Mouse (Mus musculus) heart, embryonic 14.5 days (tissue): ENCODE measurements around the gene Mmp11. TPM values are rescaled to one million over a fixed set of nuclear protein-coding genes. Genes with fewer than 3 reads are reported as not detected.
A peak's percentile ranks its signal among the peaks of the same experiment; 100 is the strongest.

Experiments
- ATAC-seq: fragments of 200-750 bp; cut with Nextera tagmentation; 2 replicates; pipeline ENCODE4 v1.8.0; 2017; ENCODE audit warnings: low read depth, moderate TSS enrichment; ENCODE audit not compliant: insufficient number of reproducible peaks, insufficient read depth, low FRiP score
- H3K27ac ChIP-seq, 2 experiments: fragments of 200-500 bp in 1 of 2; fragments of 300-500 bp in 1 of 2; sonication (generic) in 1 of 2; replicated peaks in 1 of 2; 2 replicates each; pipeline ENCODE4 v1.5.1; 2012 to 2014; ENCODE audit warnings: low read depth in 2 of 2, low read length in 2 of 2, control low read depth in 1 of 2, mild to moderate bottlenecking in 1 of 2, mixed read lengths in 1 of 2; ENCODE audit not compliant: control insufficient read depth in 1 of 2, insufficient read depth in 1 of 2
- H3K27me3 ChIP-seq: fragments of 300-500 bp; sonication (generic); 2 replicates; pipeline ENCODE4 v1.6.1; 2014; ENCODE audit warnings: mild to moderate bottlenecking, low read length, control low read depth; ENCODE audit not compliant: control insufficient read depth, insufficient read depth
- H3K36me3 ChIP-seq: fragments of 300-500 bp; sonication (generic); 2 replicates; pipeline ENCODE4 v1.6.1; 2014; ENCODE audit warnings: mild to moderate bottlenecking, control low read depth, low read length, mixed read lengths; ENCODE audit not compliant: control insufficient read depth, insufficient read depth
- H3K4me1 ChIP-seq, 2 experiments: fragments of 200-500 bp in 1 of 2; fragments of 300-500 bp in 1 of 2; sonication (generic) in 1 of 2; 2 replicates each; pipeline ENCODE4 v1.6.1; 2012 to 2014; ENCODE audit warnings: low read length in 2 of 2, control low read depth in 1 of 2, mixed read lengths in 1 of 2; ENCODE audit not compliant: control insufficient read depth in 2 of 2, insufficient read depth in 2 of 2
- H3K4me2 ChIP-seq: fragments of 300-500 bp; sonication (generic); 2 replicates; pipeline ENCODE4 v1.6.1; 2014; ENCODE audit warnings: mild to moderate bottlenecking, low read length
- H3K4me3 ChIP-seq, 2 experiments: fragments of 200-500 bp in 1 of 2; fragments of 300-500 bp in 1 of 2; sonication (generic) in 1 of 2; 2 replicates each; pipeline ENCODE4 v1.5.1; 2012 to 2014; ENCODE audit warnings: low read length in 2 of 2, mild to moderate bottlenecking in 2 of 2, control low read depth in 1 of 2, low read depth in 1 of 2, moderate library complexity in 1 of 2; ENCODE audit not compliant: control insufficient read depth in 1 of 2, insufficient read depth in 1 of 2
- H3K9ac ChIP-seq: fragments of 300-500 bp; sonication (generic); 2 replicates; pipeline ENCODE4 v1.6.1; 2014; ENCODE audit warnings: mild to moderate bottlenecking, low read length
- H3K9me3 ChIP-seq: fragments of 300-500 bp; sonication (generic); 2 replicates; pipeline ENCODE4 v1.6.1; 2016; ENCODE audit warnings: low read length, control low read depth; ENCODE audit not compliant: control insufficient read depth
- WGBS: fragments of 180-500 bp; shearing (Covaris S2); extraction: QIAGEN DNeasy Blood & Tissue Kit; methylation state at CpG from one replicate; pipeline ENCODE4 v1.1.7; 2014; 5-methylcytosine and 5-hydroxymethylcytosine counted together
- polyA plus RNA-seq: library from polyadenylated mRNA; unstranded; fragments of >200 nt; fragmentation: Nextera tagmentation; extraction: Ambion mirVana; gene quantifications from 2 replicates; pipeline ENCODE4 v1.2.1, GENCODE M21; 2014

Mmp11 gene
- polyA plus RNA-seq, 1 experiment from 2014 or later = 23.4 TPM

DNA sequence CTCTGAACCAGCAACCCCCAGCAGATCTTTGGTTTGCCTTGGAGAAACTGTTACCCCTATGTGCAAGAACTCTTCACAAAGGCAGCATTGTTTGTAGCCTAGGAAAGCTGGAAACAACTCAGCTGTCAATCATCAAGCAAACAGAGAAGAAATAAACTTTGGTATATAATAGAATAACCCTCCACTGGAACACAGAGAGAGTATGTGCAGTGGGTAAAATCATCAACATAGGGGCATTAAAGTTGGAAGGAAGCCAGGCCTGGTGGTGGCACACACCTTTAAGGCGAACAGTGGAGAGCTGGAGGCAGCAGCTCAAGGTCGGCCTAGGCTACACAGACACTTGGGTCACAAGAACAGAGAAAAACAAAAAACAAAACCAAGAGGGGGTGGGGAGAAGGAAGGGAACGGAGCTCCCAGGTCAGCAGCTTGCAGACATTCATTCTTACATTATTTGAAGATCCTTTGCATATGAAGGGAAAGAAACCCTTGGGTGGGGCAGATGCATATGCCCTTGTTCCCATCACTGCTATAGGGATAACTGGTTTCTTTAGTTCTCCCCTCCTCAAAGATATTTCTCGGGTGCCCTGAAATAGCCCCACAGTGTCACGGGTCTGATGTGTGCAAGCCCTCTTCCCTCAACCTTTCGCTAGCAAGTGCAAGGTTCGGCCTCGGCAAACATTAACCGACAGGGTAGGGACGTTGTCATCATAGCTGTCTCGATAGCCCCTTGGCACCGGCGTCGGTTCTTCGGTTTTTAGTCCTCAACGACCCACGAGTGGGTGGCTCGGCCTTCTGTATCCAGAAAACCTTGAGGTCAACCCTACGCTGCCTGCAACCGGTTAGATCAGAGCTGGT is 54.5 kb downstream of the Mmp11 start:
- Histone ChIP-seq H3K27ac (peak overlapping the region in 1 of 2 experiments; percentile 24; a peak in 1 of 4 replicates), H3K9ac (no peak overlapping the region), H3K4me1 (peaks cover 0 to 2% of the 10 kb centered on the region in 2 experiments; a peak in 1 of 4 replicates), H3K4me3 (no peak overlapping the region), H3K4me2 (no peak overlapping the region), H3K9me3 (no peaks in the 10 kb centered on the region), H3K36me3 (no peaks in the 10 kb centered on the region), H3K27me3 (no peaks in the 10 kb centered on the region)
- ATAC-seq = no peak
- 23% methylated on average over 20 of the region's 20 CpGs for WGBS

DNA sequence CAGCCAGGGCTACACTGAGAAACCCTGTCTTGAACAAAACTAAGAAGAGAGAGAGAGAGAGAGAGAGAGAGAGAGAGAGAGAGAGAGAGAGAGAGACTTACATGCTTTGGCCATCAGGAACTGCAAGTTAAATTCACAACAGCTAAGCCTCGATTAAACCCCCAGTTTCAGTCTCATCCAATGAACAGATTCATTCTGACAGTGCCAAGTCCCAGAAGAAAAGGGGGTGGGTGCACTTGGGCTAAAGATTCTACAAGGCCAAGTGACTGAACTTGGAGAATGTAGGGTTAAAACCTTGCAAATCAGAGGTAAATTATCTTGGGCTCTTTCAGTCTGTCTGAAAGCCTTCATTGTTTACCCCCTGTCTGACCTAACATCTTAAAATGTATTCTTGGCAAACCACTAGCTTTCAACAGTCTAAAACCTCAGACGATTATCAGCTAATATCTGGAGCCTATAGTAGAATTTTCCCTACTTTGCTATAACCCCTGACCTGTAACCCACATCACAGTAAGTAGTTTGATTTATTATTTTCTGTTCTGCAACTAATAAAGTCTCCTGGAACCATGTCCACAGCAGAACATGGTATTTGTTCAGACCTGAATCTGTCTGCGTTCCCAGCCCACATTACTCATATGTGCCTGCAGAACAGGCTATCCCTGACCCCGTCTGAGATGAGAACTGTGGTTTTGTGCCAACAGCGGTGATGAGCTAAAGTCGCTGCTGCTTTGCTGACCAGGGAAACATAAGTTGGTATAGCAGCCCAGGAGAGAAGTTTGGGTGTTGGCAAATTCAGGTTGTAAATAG is 55.3 kb downstream of the Mmp11 start:
- WGBS = 59% methylated on average over 6 of the region's 6 CpGs
- Histone ChIP-seq H3K9me3 (no peaks in the 10 kb centered on the region), H3K27me3 (no peaks in the 10 kb centered on the region), H3K9ac (no peak overlapping the region), H3K4me3 (no peak overlapping the region), H3K27ac (peak overlapping the region in 1 of 2 experiments; percentile 24; a peak in 1 of 4 replicates), H3K36me3 (no peaks in the 10 kb centered on the region), H3K4me1 (peaks cover 0 to 2% of the 10 kb centered on the region in 2 experiments; a peak in 1 of 4 replicates), H3K4me2 (no peak overlapping the region)
- no peak for ATAC-seq

DNA sequence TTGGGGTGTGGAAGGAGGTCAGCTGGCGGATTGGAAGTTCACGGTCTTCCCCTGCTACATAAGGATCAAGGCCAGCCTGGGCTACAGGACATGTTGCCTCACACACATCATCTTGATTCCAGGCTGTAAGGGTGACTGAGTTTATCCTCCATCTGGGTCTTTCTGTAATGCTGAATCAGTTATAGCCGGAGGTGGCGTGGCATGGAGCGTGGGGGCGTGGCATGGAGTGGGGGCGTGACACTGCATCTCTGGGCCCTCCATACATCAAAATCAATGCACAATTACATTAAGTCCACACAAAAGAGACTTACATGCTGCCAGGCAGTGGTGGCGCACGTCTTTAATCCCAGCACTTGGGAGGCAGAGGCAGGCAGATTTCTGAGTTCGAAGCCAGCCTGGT is 55.9 kb downstream of the Mmp11 start:
- H3K9ac ChIP-seq = no peak overlapping the region
- H3K27ac ChIP-seq = no peak overlapping the region
- WGBS = 89% methylated on average over 10 of the region's 10 CpGs
- H3K27me3 ChIP-seq = no peaks in the 10 kb centered on the region
- H3K4me1 ChIP-seq = peaks cover 0 to 2% of the 10 kb centered on the region in 2 experiments; a peak in 1 of 4 replicates
- H3K4me3 ChIP-seq = no peak overlapping the region
- no peak overlapping the region for H3K4me2 ChIP-seq
- no peak for ATAC-seq
- H3K36me3 ChIP-seq = no peaks in the 10 kb centered on the region
- no peaks in the 10 kb centered on the region for H3K9me3 ChIP-seq

DNA sequence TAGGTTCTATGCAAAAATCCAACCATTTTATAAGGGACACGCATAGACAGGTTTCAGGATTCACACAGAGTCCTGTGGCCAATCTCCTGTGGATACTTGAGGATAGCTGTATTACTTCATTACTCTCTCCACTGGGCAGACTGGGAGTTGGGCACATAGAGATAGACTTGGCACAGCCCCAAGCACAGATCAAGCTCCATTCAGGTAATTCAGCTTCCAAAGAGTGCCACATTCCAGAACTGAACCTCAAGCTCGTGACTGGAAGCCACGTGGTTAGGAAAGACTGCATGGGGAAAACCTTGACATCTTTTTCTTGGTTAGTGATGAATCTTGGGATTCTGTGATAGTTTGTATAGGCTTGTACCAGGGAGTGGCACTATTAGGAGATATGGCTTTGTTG is 57.5 kb downstream of the Mmp11 start:
- Histone ChIP-seq H3K9me3 (no peaks in the 10 kb centered on the region), H3K9ac (no peak overlapping the region), H3K4me3 (no peak overlapping the region), H3K4me1 (peaks cover under 1 to 2% of the 10 kb centered on the region in 2 experiments), H3K36me3 (no peaks in the 10 kb centered on the region), H3K27ac (no peak overlapping the region), H3K27me3 (no peaks in the 10 kb centered on the region), H3K4me2 (no peak overlapping the region)
- WGBS = 75% methylated on average over 3 of the region's 3 CpGs
- no peak for ATAC-seq

GRCm38 (mm10) chr10:75873543-75874170 is 62.6 kb downstream of the Mmp11 start:
- peak overlapping the region; percentile 65 for H3K9ac ChIP-seq
- 0 out of 4 replicates have a peak overlapping the region, but pooled peaks of 1 of the 2 experiments have one; percentile 36 for H3K4me3 ChIP-seq
- peaks cover 4 to 14% of the 10 kb centered on the region in 2 experiments for H3K4me1 ChIP-seq
- H3K4me2 ChIP-seq = peak overlapping the region; percentile 71
- H3K36me3 ChIP-seq = no peaks in the 10 kb centered on the region
- no peaks in the 10 kb centered on the region for H3K9me3 ChIP-seq
- ATAC-seq = no peak
- H3K27me3 ChIP-seq = no peaks in the 10 kb centered on the region
- 31% methylated on average over 10 of the region's 10 CpGs for WGBS
- peak overlapping the region in 1 of 2 experiments; percentile 76; a peak in 3 of 4 replicates for H3K27ac ChIP-seq

Other genes with a start within 250 kb of the Mmp11 start
- 27.0 and 30.8 TPM in 2 replicates for gene Cabin1, start 172.2 kb downstream of the Mmp11 start, polyA plus RNA-seq
- gene Ddt, start 163.1 kb downstream of the Mmp11 start, polyA plus RNA-seq = 35.9 and 37.5 TPM in 2 replicates
- not detected in 2 replicates for gene Gm20441, start 155.5 kb downstream of the Mmp11 start, polyA plus RNA-seq
- 3.2 and 5.0 TPM in 2 replicates for gene Gstt3, start 155.1 kb downstream of the Mmp11 start, polyA plus RNA-seq
- 8.6 and 13.5 TPM in 2 replicates for gene Gstt1, start 137.9 kb downstream of the Mmp11 start, polyA plus RNA-seq
- gene Gstt4, start 114.0 kb downstream of the Mmp11 start, polyA plus RNA-seq = not detected in 2 replicates
- gene Gstt2, start 99.1 kb downstream of the Mmp11 start, polyA plus RNA-seq = 12.6 and 13.5 TPM in 2 replicates
- 2,486 and 2,703 TPM in 2 replicates for gene Mif, start 76.3 kb downstream of the Mmp11 start, polyA plus RNA-seq
- gene Derl3, start 43.1 kb downstream of the Mmp11 start, polyA plus RNA-seq = 1.1 and 1.7 TPM in 2 replicates
- 99.1 and 103 TPM in 2 replicates for gene Smarcb1, start 14.9 kb downstream of the Mmp11 start, polyA plus RNA-seq
- 647 and 682 TPM in 2 replicates for gene Chchd10, start 3.4 kb downstream of the Mmp11 start, polyA plus RNA-seq
- 0.28 and 0.57 TPM in 2 replicates for gene Gm867, start 4.2 kb upstream of the Mmp11 start, polyA plus RNA-seq
- 0.46 and 0.58 TPM in 2 replicates for gene Vpreb3, start 6.6 kb upstream of the Mmp11 start, polyA plus RNA-seq
- not detected in 2 replicates for gene Gm5134, start 18.0 kb upstream of the Mmp11 start, polyA plus RNA-seq
- 13.6 and 14.7 TPM in 2 replicates for gene Zfp280b, start 96.2 kb upstream of the Mmp11 start, polyA plus RNA-seq
- not detected in 2 replicates for gene Slc5a4b, start 174.5 kb upstream of the Mmp11 start, polyA plus RNA-seq
- gene Slc5a4a, start 211.0 kb upstream of the Mmp11 start, polyA plus RNA-seq = not detected in 2 replicates